Mouse (Mus musculus): ENCODE data around the gene Iffo2.
"Not testable (repeated sequence)": the region's sequence is repeated elsewhere in the genome, so short reads cannot be mapped to it uniquely, and the experiment has no call there.

The Iffo2 gene

GRCm38 (mm10) chr4:139530248-139530647 is at the start of gene Iffo2:
Gene Iffo2, plus strand, starts transcription at chr4:139530548.
- DNase-seq (ENCODE audit: low spot score): not testable (repeated sequence)

- DNase-seq (ENCODE audit: low spot score): no peak
These were observed 48.9 kb upstream of the Iffo2 start for GRCm38 (mm10) chr4:139481400-139481799.

- no peak for DNase-seq (ENCODE audit: low spot score)
These were observed 46.8 kb upstream of the Iffo2 start for GRCm38 (mm10) chr4:139483461-139484105.

- DNase-seq (ENCODE audit: low spot score): no peak
These were observed 45.9 kb upstream of the Iffo2 start for GRCm38 (mm10) chr4:139484496-139484895.

- no peak for DNase-seq (ENCODE audit: low spot score)
These were observed 43.3 kb upstream of the Iffo2 start for GRCm38 (mm10) chr4:139487085-139487484.

GRCm38 (mm10) chr4:139488325-139488724 is 42.0 kb upstream of the Iffo2 start:
- DNase-seq (ENCODE audit: low spot score): no peak

GRCm38 (mm10) chr4:139489946-139490345 is 40.4 kb upstream of the Iffo2 start:
- DNase-seq (ENCODE audit: low spot score): no peak

- peak; percentile 71 for DNase-seq (ENCODE audit: low spot score)
These were observed 39.8 kb upstream of the Iffo2 start for GRCm38 (mm10) chr4:139490413-139491055.

GRCm38 (mm10) chr4:139491541-139492170 is 38.7 kb upstream of the Iffo2 start:
- DNase-seq (ENCODE audit: low spot score): no peak

- DNase-seq (ENCODE audit: low spot score): no peak
These were observed 38.0 kb upstream of the Iffo2 start for GRCm38 (mm10) chr4:139492258-139492833.

GRCm38 (mm10) chr4:139493227-139494025 is 36.9 kb upstream of the Iffo2 start:
- DNase-seq (ENCODE audit: low spot score): no peak

- no peak for DNase-seq (ENCODE audit: low spot score)
These were observed 29.5 kb upstream of the Iffo2 start for GRCm38 (mm10) chr4:139500814-139501213.

- DNase-seq (ENCODE audit: low spot score): no peak
These were observed 28.6 kb upstream of the Iffo2 start for GRCm38 (mm10) chr4:139501702-139502101.

GRCm38 (mm10) chr4:139503919-139504318 is 26.4 kb upstream of the Iffo2 start:
- no peak for DNase-seq (ENCODE audit: low spot score)

GRCm38 (mm10) chr4:139505716-139506115 is 24.6 kb upstream of the Iffo2 start:
- DNase-seq (ENCODE audit: low spot score): no peak

- no peak for DNase-seq (ENCODE audit: low spot score)
These were observed 23.6 kb upstream of the Iffo2 start for GRCm38 (mm10) chr4:139506727-139507126.

GRCm38 (mm10) chr4:139509069-139509468 is 21.3 kb upstream of the Iffo2 start:
- DNase-seq (ENCODE audit: low spot score): no peak

- DNase-seq (ENCODE audit: low spot score): no peak
These were observed 18.8 kb upstream of the Iffo2 start for GRCm38 (mm10) chr4:139511557-139511956.

- no peak for DNase-seq (ENCODE audit: low spot score)
These were observed 17.4 kb upstream of the Iffo2 start for GRCm38 (mm10) chr4:139512985-139513384.

GRCm38 (mm10) chr4:139519221-139519620 is 11.1 kb upstream of the Iffo2 start:
- no peak for DNase-seq (ENCODE audit: low spot score)

GRCm38 (mm10) chr4:139521926-139522325 is 8.4 kb upstream of the Iffo2 start:
- no peak for DNase-seq (ENCODE audit: low spot score)

GRCm38 (mm10) chr4:139526475-139526874 is 3.9 kb upstream of the Iffo2 start:
- no peak for DNase-seq (ENCODE audit: low spot score)
